Mouse (Mus musculus): ENCODE results near the gene Dtx3. TPM values are rescaled to one million over a fixed set of nuclear protein-coding genes. Genes with fewer than 3 reads are reported as not detected.

The Dtx3 gene
- polyA plus RNA-seq, 1 experiment from 2014 or later: 75.7 TPM

- Histone ChIP-seq H3K4me2 (ENCODE audit: low read length) (peak within 1 kb of the TSS; percentile 87), H3K36me3 (ENCODE audit: control insufficient read depth, insufficient read depth, low read length) (peaks cover 31% of the 10 kb centered on the region), H3K4me1 (ENCODE audit: control insufficient read depth in 2 of 2, insufficient read depth in 2 of 2, low read length in 2 of 2) (peaks cover 1 to 23% of the 10 kb centered on the region in 2 experiments; a peak in 3 of 4 replicates), H3K9ac (ENCODE audit: low read length) (peak within 1 kb of the TSS; percentile 80), H3K9me3 (ENCODE audit: control insufficient read depth, low read length) (no peaks in the 10 kb centered on the region), H3K27ac (replicated peaks in 1 of 2; ENCODE audit: control insufficient read depth in 1 of 2, insufficient read depth in 1 of 2, low read depth in 2 of 2, low read length in 2 of 2) (peak within 1 kb of the TSS; percentile 18 to 61; a peak in 2 of 4 replicates), H3K4me3 (ENCODE audit: control insufficient read depth in 1 of 2, insufficient read depth in 1 of 2, low read depth in 1 of 2, low read length in 2 of 2) (peak within 1 kb of the TSS; percentile 60 to 66), H3K27me3 (ENCODE audit: control insufficient read depth, insufficient read depth, low read length) (peaks cover 9% of the 10 kb centered on the region)
- WGBS: 1% methylated on average over 35 of the region's 35 CpGs
- ATAC-seq (ENCODE audit: insufficient number of reproducible peaks, insufficient read depth, low FRiP score, low read depth): 0 out of 2 replicates have a peak, but pooled peaks have one; percentile 26
Observed at GRCm38 (mm10) chr10:127189651-127190381, 5.7 kb downstream of the Dtx3 start, which contains the start of gene Arhgef25. TSS of gene Arhgef25 (minus strand) at chr10:127190083.

- H3K9me3 ChIP-seq (ENCODE audit: control insufficient read depth, low read length): no peaks in the 10 kb centered on the region
- peaks cover 31% of the 10 kb centered on the region for H3K36me3 ChIP-seq (ENCODE audit: control insufficient read depth, insufficient read depth, low read length)
- peak overlapping the region; percentile 87 for H3K4me2 ChIP-seq (ENCODE audit: low read length)
- H3K27me3 ChIP-seq (ENCODE audit: control insufficient read depth, insufficient read depth, low read length): peaks cover 13% of the 10 kb centered on the region
- 1% methylated on average over 26 of the region's 26 CpGs for WGBS
- H3K27ac ChIP-seq (replicated peaks in 1 of 2; ENCODE audit: control insufficient read depth in 1 of 2, insufficient read depth in 1 of 2, low read depth in 2 of 2, low read length in 2 of 2): peak overlapping the region; percentile 18 to 61; a peak in 2 of 4 replicates
- ATAC-seq (ENCODE audit: insufficient number of reproducible peaks, insufficient read depth, low FRiP score, low read depth): 0 out of 2 replicates have a peak, but pooled peaks have one; percentile 2
- H3K4me3 ChIP-seq (ENCODE audit: control insufficient read depth in 1 of 2, insufficient read depth in 1 of 2, low read depth in 1 of 2, low read length in 2 of 2): peak overlapping the region; percentile 60 to 66
- H3K9ac ChIP-seq (ENCODE audit: low read length): peak overlapping the region; percentile 80
- peaks cover 0 to 18% of the 10 kb centered on the region in 2 experiments; a peak in 3 of 4 replicates for H3K4me1 ChIP-seq (ENCODE audit: control insufficient read depth in 2 of 2, insufficient read depth in 2 of 2, low read length in 2 of 2)
Observed at GRCm38 (mm10) chr10:127189116-127189650, 6.3 kb downstream of the Dtx3 start.

GRCm38 (mm10) chr10:127188465-127189115, 6.9 kb downstream of the Dtx3 start:
- Histone ChIP-seq H3K4me2 (ENCODE audit: low read length) (peak overlapping the region; percentile 87), H3K36me3 (ENCODE audit: control insufficient read depth, insufficient read depth, low read length) (peaks cover 30% of the 10 kb centered on the region)
- WGBS: under 1% methylated on average over 32 of the region's 46 CpGs

GRCm38 (mm10) chr10:127188079-127188453, 7.5 kb downstream of the Dtx3 start:
- ATAC-seq (ENCODE audit: insufficient number of reproducible peaks, insufficient read depth, low FRiP score, low read depth): no peak
- no peaks in the 10 kb centered on the region for H3K9me3 ChIP-seq (ENCODE audit: control insufficient read depth, low read length)
- under 1% methylated on average over 15 of the region's 21 CpGs for WGBS
- peaks cover 0 to 18% of the 10 kb centered on the region in 2 experiments; a peak in 3 of 4 replicates for H3K4me1 ChIP-seq (ENCODE audit: control insufficient read depth in 2 of 2, insufficient read depth in 2 of 2, low read length in 2 of 2)
- H3K9ac ChIP-seq (ENCODE audit: low read length): peak overlapping the region; percentile 80
- H3K27me3 ChIP-seq (ENCODE audit: control insufficient read depth, insufficient read depth, low read length): peaks cover 23% of the 10 kb centered on the region
- H3K4me3 ChIP-seq (ENCODE audit: control insufficient read depth in 1 of 2, insufficient read depth in 1 of 2, low read depth in 1 of 2, low read length in 2 of 2): peak overlapping the region; percentile 60 to 66
- H3K36me3 ChIP-seq (ENCODE audit: control insufficient read depth, insufficient read depth, low read length): peaks cover 28% of the 10 kb centered on the region
- peak overlapping the region; percentile 87 for H3K4me2 ChIP-seq (ENCODE audit: low read length)
- peak overlapping the region in 1 of 2 experiments; percentile 61; a peak in 2 of 4 replicates for H3K27ac ChIP-seq (replicated peaks in 1 of 2; ENCODE audit: control insufficient read depth in 1 of 2, insufficient read depth in 1 of 2, low read depth in 2 of 2, low read length in 2 of 2)

More at GRCm38 (mm10) chr10:127188465-127189115, 6.9 kb downstream of the Dtx3 start:
- Histone ChIP-seq H3K9ac (ENCODE audit: low read length) (peak overlapping the region; percentile 80), H3K4me1 (ENCODE audit: control insufficient read depth in 2 of 2, insufficient read depth in 2 of 2, low read length in 2 of 2) (peaks cover 0 to 18% of the 10 kb centered on the region in 2 experiments; a peak in 3 of 4 replicates), H3K27ac (replicated peaks in 1 of 2; ENCODE audit: control insufficient read depth in 1 of 2, insufficient read depth in 1 of 2, low read depth in 2 of 2, low read length in 2 of 2) (peak overlapping the region in 1 of 2 experiments; percentile 61; a peak in 2 of 4 replicates), H3K27me3 (ENCODE audit: control insufficient read depth, insufficient read depth, low read length) (peaks cover 17% of the 10 kb centered on the region), H3K4me3 (ENCODE audit: control insufficient read depth in 1 of 2, insufficient read depth in 1 of 2, low read depth in 1 of 2, low read length in 2 of 2) (peak overlapping the region; percentile 60 to 66), H3K9me3 (ENCODE audit: control insufficient read depth, low read length) (no peaks in the 10 kb centered on the region)
- peak; percentile 70 for ATAC-seq (ENCODE audit: insufficient number of reproducible peaks, insufficient read depth, low FRiP score, low read depth)

- WGBS: 54% methylated on average over 10 of the region's 10 CpGs
- Histone ChIP-seq H3K36me3 (ENCODE audit: control insufficient read depth, insufficient read depth, low read length) (peaks cover 23% of the 10 kb centered on the region), H3K4me2 (ENCODE audit: low read length) (peak overlapping the region; percentile 87), H3K9ac (ENCODE audit: low read length) (peak overlapping the region; percentile 80), H3K27me3 (ENCODE audit: control insufficient read depth, insufficient read depth, low read length) (peaks cover 25% of the 10 kb centered on the region), H3K9me3 (ENCODE audit: control insufficient read depth, low read length) (no peaks in the 10 kb centered on the region), H3K4me3 (ENCODE audit: control insufficient read depth in 1 of 2, insufficient read depth in 1 of 2, low read depth in 1 of 2, low read length in 2 of 2) (peak overlapping the region in 1 of 2 experiments; percentile 66; a peak in 2 of 4 replicates), H3K4me1 (ENCODE audit: control insufficient read depth in 2 of 2, insufficient read depth in 2 of 2, low read length in 2 of 2) (peaks cover 0 to 18% of the 10 kb centered on the region in 2 experiments; a peak in 3 of 4 replicates), H3K27ac (replicated peaks in 1 of 2; ENCODE audit: control insufficient read depth in 1 of 2, insufficient read depth in 1 of 2, low read depth in 2 of 2, low read length in 2 of 2) (no peak overlapping the region)
- no peak for ATAC-seq (ENCODE audit: insufficient number of reproducible peaks, insufficient read depth, low FRiP score, low read depth)
Observed at GRCm38 (mm10) chr10:127187371-127188078, 8.0 kb downstream of the Dtx3 start.

- Histone ChIP-seq H3K27me3 (ENCODE audit: control insufficient read depth, insufficient read depth, low read length) (peaks cover 34% of the 10 kb centered on the region), H3K4me3 (ENCODE audit: control insufficient read depth in 1 of 2, insufficient read depth in 1 of 2, low read depth in 1 of 2, low read length in 2 of 2) (no peak overlapping the region), H3K9ac (ENCODE audit: low read length) (no peak overlapping the region), H3K36me3 (ENCODE audit: control insufficient read depth, insufficient read depth, low read length) (peaks cover 15% of the 10 kb centered on the region; the same call in 1 of the 2 replicates), H3K4me2 (ENCODE audit: low read length) (no peak overlapping the region), H3K4me1 (ENCODE audit: control insufficient read depth in 2 of 2, insufficient read depth in 2 of 2, low read length in 2 of 2) (peaks cover 0 to 18% of the 10 kb centered on the region in 2 experiments; a peak in 3 of 4 replicates), H3K9me3 (ENCODE audit: control insufficient read depth, low read length) (no peaks in the 10 kb centered on the region), H3K27ac (replicated peaks in 1 of 2; ENCODE audit: control insufficient read depth in 1 of 2, insufficient read depth in 1 of 2, low read depth in 2 of 2, low read length in 2 of 2) (no peak overlapping the region)
- 71% methylated on average over 1 of the region's 1 CpGs for WGBS
- ATAC-seq (ENCODE audit: insufficient number of reproducible peaks, insufficient read depth, low FRiP score, low read depth): no peak
Observed at GRCm38 (mm10) chr10:127186451-127186850, 9.1 kb downstream of the Dtx3 start.

GRCm38 (mm10) chr10:127185506-127185905, 10.0 kb downstream of the Dtx3 start:
- 83% methylated on average over 15 of the region's 15 CpGs for WGBS
- Histone ChIP-seq H3K4me1 (ENCODE audit: control insufficient read depth in 2 of 2, insufficient read depth in 2 of 2, low read length in 2 of 2) (peaks cover 0 to 18% of the 10 kb centered on the region in 2 experiments; a peak in 3 of 4 replicates), H3K9ac (ENCODE audit: low read length) (no peak overlapping the region), H3K27ac (replicated peaks in 1 of 2; ENCODE audit: control insufficient read depth in 1 of 2, insufficient read depth in 1 of 2, low read depth in 2 of 2, low read length in 2 of 2) (no peak overlapping the region), H3K36me3 (ENCODE audit: control insufficient read depth, insufficient read depth, low read length) (peaks cover 12% of the 10 kb centered on the region; the same call in 1 of the 2 replicates), H3K27me3 (ENCODE audit: control insufficient read depth, insufficient read depth, low read length) (peaks cover 44% of the 10 kb centered on the region), H3K9me3 (ENCODE audit: control insufficient read depth, low read length) (no peaks in the 10 kb centered on the region), H3K4me3 (ENCODE audit: control insufficient read depth in 1 of 2, insufficient read depth in 1 of 2, low read depth in 1 of 2, low read length in 2 of 2) (no peak overlapping the region), H3K4me2 (ENCODE audit: low read length) (no peak overlapping the region)
- no peak for ATAC-seq (ENCODE audit: insufficient number of reproducible peaks, insufficient read depth, low FRiP score, low read depth)
